Mouse (Mus musculus) ovary, postnatal 10 days (tissue): Measurements from ENCODE around the gene Rnf141.

Source experiments
- DNase-seq: peaks from one replicate; pipeline ENCODE4 v3.0.0; 2022; ENCODE audit warnings: low spot score

Gene Rnf141

DNA sequence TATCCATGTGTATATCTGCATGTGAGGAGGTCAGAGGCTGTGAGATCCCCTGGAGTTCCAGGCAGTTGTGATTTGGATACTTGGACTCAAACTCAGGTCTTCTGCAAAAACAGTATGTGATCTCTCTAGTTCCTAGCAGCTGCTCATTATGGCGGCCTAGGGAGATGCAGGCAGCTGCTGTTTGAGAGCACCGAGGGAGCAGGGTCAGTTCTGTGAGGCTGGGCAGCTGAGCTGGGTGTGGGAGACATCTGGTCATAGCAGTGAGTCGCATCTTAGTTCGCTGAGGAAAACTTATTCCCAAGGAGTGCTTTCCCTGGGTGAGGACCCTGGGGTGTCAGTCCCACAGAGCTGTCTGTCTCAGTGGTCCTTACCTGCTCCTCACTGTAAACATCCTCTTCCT lies 49.5 kb downstream of the Rnf141 start:
- no peak for DNase-seq

DNA sequence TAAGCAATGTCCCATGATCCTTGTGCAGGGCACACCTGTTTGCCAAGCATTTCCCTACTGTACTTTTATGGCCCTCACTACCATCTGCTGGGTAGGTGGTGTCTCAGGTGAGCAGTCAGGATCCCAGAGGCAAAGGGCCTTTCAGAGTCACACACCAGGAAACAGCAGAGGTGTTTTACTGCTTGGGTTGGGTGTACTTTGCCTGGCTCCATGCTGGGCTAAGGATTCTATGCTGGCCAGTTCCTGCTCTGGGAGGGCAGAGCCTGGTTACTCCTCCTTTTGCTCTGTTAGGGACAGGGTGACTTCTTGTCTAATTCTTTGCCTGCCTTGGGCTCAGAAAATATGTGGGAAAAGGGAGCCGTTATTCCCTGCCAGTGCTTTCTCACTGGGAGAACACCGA lies 51.4 kb downstream of the Rnf141 start:
- DNase-seq = no peak

- DNase-seq = no peak
These were observed 52.1 kb downstream of the Rnf141 start for GRCm38 (mm10) chr7:110792201-110792600.

DNA sequence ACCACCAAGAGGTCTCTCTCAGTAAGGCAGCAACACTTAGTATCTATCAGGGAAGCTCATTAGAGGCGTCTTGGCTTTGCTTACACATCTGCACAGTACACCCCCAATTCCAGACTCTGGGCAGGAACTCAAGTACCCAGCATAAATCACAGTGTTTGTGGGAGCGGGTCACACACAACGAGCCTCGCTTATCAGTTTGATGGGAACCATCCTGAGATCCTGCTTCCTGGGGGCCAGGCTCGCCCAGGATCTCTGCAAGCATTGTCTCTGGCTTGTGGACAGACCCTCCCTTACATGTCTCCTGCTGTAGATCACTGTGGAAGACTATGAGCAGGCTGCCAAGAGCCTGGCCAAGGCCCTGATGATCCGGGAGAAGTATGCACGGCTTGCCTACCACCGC lies 53.4 kb downstream of the Rnf141 start:
- no peak for DNase-seq

GRCm38 (mm10) chr7:110787310-110787709 lies 56.9 kb downstream of the Rnf141 start:
- DNase-seq = no peak

DNA sequence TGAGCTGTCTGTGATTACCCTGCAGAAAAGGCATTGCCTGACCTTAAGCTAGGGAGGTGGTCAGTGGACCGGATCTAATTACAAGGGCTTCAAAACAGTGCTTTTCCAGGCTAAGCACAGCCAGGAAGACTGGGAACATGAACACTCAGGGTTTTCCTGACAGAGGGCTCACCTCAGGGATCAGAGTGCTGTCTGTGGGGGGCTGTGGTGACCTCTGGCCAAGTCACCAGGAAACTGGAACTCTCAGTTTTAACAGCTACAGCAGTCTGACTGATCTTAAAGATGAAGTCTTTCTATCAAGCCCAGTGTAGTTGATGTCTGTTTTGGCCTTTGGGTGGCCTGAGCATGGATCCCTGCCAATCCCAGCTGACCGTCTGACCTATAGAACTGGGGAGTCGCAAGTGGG lies 58.5 kb downstream of the Rnf141 start:
- no peak for DNase-seq

DNA sequence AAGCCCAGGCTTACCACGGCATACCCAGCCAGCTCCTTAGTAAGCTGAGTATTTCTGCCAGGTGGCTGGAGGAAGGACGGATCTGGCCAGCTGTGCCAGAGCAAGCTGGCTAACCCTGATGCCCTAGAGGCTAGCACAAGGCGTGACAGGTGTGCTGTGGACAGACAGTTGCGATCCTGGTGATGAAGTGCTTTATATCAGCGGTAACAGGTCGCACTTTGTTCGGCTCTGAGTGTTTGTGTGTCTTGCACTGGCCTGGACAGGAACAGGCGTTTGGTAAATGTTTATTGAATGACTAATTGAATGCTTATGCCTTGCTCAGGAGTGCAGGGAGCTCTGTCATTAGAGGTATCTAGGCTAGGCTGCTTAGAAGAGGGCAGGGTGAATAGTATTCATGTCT lies 59.3 kb downstream of the Rnf141 start:
- no peak for DNase-seq

DNA sequence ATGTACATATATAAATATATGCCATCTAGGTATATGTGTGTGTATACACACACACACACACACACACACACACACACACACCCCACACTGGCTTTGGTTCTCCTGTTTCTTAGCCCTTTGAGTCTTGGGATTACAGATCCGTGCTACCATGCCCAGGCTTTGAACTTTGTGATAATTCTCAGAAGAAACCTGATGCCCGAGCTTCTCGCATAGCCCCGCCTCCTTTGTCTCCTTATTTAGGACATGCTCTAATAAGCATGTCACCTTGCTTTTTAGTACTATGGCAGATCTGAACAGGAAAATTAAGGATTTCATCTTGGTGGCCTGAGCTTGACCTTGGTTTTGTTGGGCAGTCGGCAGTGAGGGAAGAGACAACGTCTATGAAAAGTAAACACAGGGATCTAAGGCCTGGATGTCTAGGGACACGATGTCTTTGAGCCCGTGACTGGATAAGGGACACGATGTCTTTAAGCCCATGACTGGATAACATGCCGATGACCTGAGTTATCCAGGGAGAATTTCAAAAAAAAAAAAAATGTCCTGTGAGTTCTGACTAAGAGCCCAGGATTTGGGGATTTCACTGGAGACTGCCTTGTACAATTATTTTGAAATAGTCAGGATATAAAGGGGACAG lies 61.3 kb downstream of the Rnf141 start:
- DNase-seq = no peak

DNA sequence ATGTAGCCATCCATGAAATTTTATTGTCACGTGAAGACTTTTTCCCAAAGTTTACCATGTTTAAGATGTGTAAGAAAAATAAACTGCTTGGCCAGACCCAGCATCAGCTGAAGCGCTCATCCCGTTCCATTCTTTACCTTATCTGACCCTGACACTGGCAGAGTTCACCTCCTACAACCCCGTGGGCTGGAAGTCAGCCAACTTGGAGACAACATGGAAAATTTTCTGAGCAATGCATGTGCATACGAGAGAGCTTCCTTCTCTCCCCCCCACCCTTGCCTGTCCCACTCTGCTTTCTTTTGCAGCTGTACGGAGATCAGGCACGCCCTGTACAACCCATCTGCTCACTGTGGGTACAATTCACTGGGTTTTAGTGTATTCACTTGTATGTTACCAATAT lies 62.1 kb downstream of the Rnf141 start:
- no peak for DNase-seq

- DNase-seq = no peak
These were observed 63.0 kb downstream of the Rnf141 start for GRCm38 (mm10) chr7:110781231-110781711.

DNA sequence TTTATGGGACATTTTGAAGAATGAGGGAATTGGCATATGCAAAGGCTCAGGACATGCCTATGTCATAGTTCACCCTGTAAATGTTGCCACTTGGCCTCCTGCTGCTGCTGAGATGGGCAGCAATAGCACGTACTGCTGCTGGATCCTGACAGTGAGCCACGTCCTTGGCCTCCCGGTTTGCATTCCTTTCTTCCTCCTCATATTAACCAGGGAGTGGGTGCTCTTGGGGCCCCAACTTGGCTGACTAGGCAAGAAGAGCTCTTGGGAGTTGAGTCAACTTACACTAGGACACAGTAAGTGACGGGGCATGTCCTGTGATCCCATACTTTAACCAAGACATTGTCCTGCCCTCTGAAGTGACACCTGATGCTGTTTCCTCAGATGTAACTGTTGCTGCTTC lies 63.7 kb downstream of the Rnf141 start:
- DNase-seq = no peak

- DNase-seq = no peak
These were observed 64.6 kb downstream of the Rnf141 start for GRCm38 (mm10) chr7:110779605-110780111.

- no peak for DNase-seq
These were observed 65.3 kb downstream of the Rnf141 start for GRCm38 (mm10) chr7:110778933-110779332.

DNA sequence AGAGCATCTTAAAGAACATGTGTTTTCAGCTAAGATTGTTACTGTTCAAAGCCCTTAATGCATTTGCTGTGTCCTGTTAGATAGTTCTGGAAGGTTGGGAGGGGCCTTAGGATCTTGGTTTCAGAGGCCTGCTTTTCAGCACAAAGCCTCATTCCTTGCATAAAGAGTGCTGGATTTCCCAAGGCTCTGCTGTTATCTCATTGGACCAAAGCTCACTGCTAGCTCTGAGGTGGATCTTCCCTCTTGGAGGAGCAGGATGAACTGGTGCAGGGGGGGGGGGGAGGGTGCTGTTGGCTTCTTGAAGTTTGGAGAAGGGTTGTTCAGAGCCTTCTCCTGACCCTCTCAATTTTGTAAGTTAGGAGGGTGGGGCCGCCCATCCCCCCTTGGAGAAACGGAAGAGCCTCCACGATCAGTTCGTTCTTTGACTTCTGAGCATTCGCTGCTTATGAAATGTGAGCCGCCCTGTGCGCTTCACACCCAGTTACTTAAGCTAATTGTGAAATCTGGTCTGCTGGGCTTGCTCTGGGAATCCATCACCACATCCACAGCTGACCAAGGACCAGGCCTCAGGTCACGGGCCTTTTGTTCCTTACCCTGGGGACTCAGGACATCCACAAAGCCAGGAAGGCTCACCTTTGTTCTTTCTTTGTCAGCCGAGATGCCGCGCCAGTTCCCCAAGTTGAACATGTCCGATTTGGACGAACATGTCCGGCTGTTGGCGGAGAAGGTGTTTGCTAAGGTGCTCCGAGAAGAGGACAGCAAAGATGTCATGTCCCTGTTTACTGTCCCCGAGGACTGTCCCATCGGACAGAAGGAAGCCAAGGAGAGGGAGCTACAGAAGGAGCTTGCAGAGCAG lies 66.9 kb downstream of the Rnf141 start:
- DNase-seq = no peak

DNA sequence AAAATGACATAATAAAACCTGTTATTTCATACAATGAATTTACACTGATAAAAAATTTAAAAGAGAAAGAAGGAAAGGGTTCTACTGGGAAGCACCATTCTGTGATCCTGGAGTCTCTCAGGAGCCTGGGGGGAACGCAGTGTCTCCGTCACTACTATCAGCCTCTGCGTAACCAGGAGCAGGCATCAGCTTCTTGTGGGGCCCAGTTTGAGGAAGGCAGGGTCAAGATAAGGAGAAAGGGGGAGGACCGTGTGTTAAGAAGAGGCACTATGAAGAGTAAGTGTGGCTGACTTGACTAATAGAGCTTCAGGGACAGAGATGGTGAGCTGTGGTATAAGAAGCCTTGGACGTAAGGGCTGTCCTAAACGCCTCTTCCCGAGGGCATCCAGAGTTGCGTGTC lies 69.6 kb downstream of the Rnf141 start:
- DNase-seq = no peak

- DNase-seq = no peak
These were observed 70.2 kb downstream of the Rnf141 start for GRCm38 (mm10) chr7:110774077-110774476.

- DNase-seq = no peak
These were observed 70.9 kb downstream of the Rnf141 start for GRCm38 (mm10) chr7:110773204-110774002.

DNA sequence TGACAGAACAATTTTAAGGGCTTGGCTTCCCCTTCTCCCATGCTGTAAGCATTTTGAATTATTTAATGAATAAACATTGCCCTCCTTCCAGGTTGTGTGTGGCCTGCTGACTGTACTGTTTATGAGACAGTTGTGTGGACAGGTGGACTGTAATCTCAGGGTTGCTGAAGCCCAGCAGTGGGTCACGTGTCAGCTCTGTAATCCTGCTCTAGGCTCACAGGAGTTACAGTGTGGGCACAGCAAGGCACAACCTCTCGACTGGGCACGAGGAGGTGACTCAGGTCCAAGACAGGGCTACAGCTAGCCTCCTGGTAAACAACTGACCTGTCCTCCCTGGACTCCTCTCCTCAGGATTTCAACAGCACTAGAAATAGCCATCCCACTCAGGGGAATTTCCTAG lies 71.9 kb downstream of the Rnf141 start:
- DNase-seq = no peak

- DNase-seq = no peak
These were observed 73.3 kb downstream of the Rnf141 start for GRCm38 (mm10) chr7:110770949-110771348.

DNA sequence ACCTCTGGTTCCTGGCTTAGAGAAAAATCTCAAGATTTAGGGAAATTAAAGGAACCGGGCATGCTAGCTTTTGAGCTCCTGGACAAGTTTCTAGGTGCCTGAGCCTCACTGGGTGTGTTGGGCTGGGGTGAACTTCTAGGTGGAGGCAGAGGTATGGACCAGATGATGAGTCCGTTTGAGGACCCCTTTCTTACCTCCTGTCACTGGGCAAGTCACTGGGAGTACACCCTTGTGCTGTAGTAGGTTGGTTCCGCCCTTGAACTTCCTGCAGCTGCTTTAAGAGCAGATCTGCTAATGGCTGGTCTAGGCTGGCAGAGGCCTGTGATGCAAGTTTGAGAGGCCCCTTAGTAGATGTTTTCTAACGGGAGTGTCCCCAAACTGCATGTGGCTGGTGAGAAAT lies 75.2 kb downstream of the Rnf141 start:
- no peak for DNase-seq

DNA sequence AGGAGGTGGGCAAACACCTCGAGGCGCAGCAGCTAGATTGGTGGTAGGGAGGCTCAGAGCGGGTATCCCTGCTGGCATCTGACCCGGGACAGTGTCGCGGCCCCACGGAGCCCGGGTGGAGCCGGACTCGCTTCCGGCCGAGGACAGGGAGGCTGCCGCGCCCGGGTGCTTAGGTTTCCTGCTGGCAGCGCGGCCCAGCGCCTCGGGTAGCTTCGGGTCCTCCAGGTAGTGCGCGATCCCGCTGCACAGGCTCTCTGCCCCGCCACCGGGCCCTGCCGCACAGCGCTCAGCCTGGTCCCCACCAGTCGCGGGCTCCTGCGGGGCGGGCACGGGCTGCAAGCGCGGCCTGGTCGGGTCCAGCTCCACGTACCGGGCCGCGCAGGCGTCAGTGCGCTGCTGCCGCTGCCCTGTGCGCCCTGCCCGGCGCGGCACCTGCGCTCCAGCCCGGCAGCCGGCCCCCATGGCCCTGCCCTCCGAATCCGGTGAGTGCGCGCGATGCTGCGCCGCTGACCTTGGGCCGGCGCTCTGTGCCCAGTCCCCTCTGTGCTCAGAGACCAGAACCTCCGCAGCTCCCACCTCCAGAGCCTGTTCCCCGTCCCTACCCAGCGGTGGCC lies 75.7 kb downstream of the Rnf141 start:
- no peak for DNase-seq

GRCm38 (mm10) chr7:110768001-110768400 lies 76.3 kb downstream of the Rnf141 start, which contains the start of gene Ampd3:
Ampd3 (plus strand) TSS chr7:110768206.
- no peak for DNase-seq
